Mouse (Mus musculus): ENCODE results near the gene Asic1.
A peak's percentile ranks its signal among the peaks of the same experiment; 100 is the strongest.

The Asic1 gene

GRCm38 (mm10) chr15:99670154-99670821 is at the start of gene Asic1:
Asic1 (plus strand) TSS chr15:99670368.
- DNase-seq (ENCODE audit: low read depth, low spot score): no peak

- no peak for DNase-seq (ENCODE audit: low read depth, low spot score)
Measured at GRCm38 (mm10) chr15:99622063-99622462, 48.1 kb upstream of the Asic1 start.

GRCm38 (mm10) chr15:99631618-99632017 is 38.5 kb upstream of the Asic1 start:
- DNase-seq (ENCODE audit: low read depth, low spot score): no peak

- no peak for DNase-seq (ENCODE audit: low read depth, low spot score)
Measured at GRCm38 (mm10) chr15:99634702-99635101, 35.5 kb upstream of the Asic1 start.

- no peak for DNase-seq (ENCODE audit: low read depth, low spot score)
Measured at GRCm38 (mm10) chr15:99637405-99638123, 32.6 kb upstream of the Asic1 start.

- DNase-seq (ENCODE audit: low read depth, low spot score): no peak
Measured at GRCm38 (mm10) chr15:99638124-99638485, 32.1 kb upstream of the Asic1 start.

GRCm38 (mm10) chr15:99642622-99643021 is 27.5 kb upstream of the Asic1 start:
- no peak for DNase-seq (ENCODE audit: low read depth, low spot score)

- DNase-seq (ENCODE audit: low read depth, low spot score): no peak
Measured at GRCm38 (mm10) chr15:99643832-99644231, 26.3 kb upstream of the Asic1 start.

GRCm38 (mm10) chr15:99644776-99645175 is 25.4 kb upstream of the Asic1 start:
- no peak for DNase-seq (ENCODE audit: low read depth, low spot score)

- no peak for DNase-seq (ENCODE audit: low read depth, low spot score)
Measured at GRCm38 (mm10) chr15:99648326-99648725, 21.8 kb upstream of the Asic1 start.

- no peak for DNase-seq (ENCODE audit: low read depth, low spot score)
Measured at GRCm38 (mm10) chr15:99649067-99649761, 21.0 kb upstream of the Asic1 start.

GRCm38 (mm10) chr15:99650304-99650703 is 19.9 kb upstream of the Asic1 start:
- no peak for DNase-seq (ENCODE audit: low read depth, low spot score)

GRCm38 (mm10) chr15:99651163-99651872 is 18.9 kb upstream of the Asic1 start, which contains the start of gene Racgap1:
Racgap1 (minus strand) TSS chr15:99651656.
- peak; percentile 88 for DNase-seq (ENCODE audit: low read depth, low spot score)

GRCm38 (mm10) chr15:99651984-99652872 is 17.9 kb upstream of the Asic1 start:
- DNase-seq (ENCODE audit: low read depth, low spot score): no peak

GRCm38 (mm10) chr15:99653291-99653690 is 16.9 kb upstream of the Asic1 start:
- DNase-seq (ENCODE audit: low read depth, low spot score): no peak

GRCm38 (mm10) chr15:99653876-99654275 is 16.3 kb upstream of the Asic1 start:
- DNase-seq (ENCODE audit: low read depth, low spot score): no peak

- DNase-seq (ENCODE audit: low read depth, low spot score): no peak
Measured at GRCm38 (mm10) chr15:99655956-99656355, 14.2 kb upstream of the Asic1 start.

- no peak for DNase-seq (ENCODE audit: low read depth, low spot score)
Measured at GRCm38 (mm10) chr15:99658437-99658836, 11.7 kb upstream of the Asic1 start.

- DNase-seq (ENCODE audit: low read depth, low spot score): no peak
Measured at GRCm38 (mm10) chr15:99661121-99661830, 8.9 kb upstream of the Asic1 start.

GRCm38 (mm10) chr15:99662371-99662770 is 7.8 kb upstream of the Asic1 start:
- DNase-seq (ENCODE audit: low read depth, low spot score): no peak

All from WW6 (cell line).